Mouse (Mus musculus) cortical plate, adult 2 months (tissue): ENCODE measurements around the gene Gipr.

Source experiments
- CTCF ChIP-seq: fragments of 200-500 bp; IDR thresholded peaks from 2 replicates; pipeline ENCODE4 v1.5.1; 2011; ENCODE audit warnings: mild to moderate bottlenecking, control low read depth, low read length; ENCODE audit not compliant: insufficient read depth; ENCODE audit errors: extremely low read depth
- POLR2A ChIP-seq: fragments of 200-500 bp; IDR thresholded peaks from 2 replicates; pipeline ENCODE4 v1.6.1; 2011; ENCODE audit warnings: mild to moderate bottlenecking, low read length, control low read depth; ENCODE audit not compliant: insufficient read depth; ENCODE audit errors: extremely low read depth

- TF ChIP-seq CTCF (peak; percentile 50), POLR2A (no peak)
Observed at GRCm38 (mm10) chr7:19197985-19198384, 32.1 kb upstream of the Gipr start.
